Mouse (Mus musculus): ENCODE measurements at regions not wholly inside any gene's neighbourhood (a gene's known extent, or its start where the extent isn't known, plus 50 kb on each side); places are given as distances from the start of the nearest gene placed in this dataset.
"Not testable (repeated sequence)": the region's sequence is repeated elsewhere in the genome, so short reads cannot be mapped to it uniquely, and the experiment has no call there.

DNA sequence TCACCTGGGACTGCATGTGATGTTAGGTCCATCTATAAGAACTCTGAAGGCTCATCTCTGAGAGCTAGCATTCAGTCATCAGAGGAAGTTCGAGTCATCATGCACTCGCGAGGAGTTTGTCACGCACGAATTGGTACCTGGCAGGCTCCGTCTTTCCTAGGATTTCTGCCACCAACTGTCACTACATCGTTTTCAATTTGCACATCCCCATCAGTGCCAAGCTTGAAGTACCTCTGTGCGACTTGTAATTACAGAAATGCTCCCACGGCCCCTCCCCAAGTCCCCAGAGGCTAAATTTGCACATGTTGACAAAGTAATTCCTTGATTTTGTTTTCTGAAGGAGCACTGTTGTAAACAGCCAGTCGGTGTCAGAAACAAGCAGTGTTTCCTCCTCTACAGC lies 372.2 kb upstream of the Id2 start:
- DNase-seq (ENCODE audit: low spot score in 2 of 2), result no peak

DNA sequence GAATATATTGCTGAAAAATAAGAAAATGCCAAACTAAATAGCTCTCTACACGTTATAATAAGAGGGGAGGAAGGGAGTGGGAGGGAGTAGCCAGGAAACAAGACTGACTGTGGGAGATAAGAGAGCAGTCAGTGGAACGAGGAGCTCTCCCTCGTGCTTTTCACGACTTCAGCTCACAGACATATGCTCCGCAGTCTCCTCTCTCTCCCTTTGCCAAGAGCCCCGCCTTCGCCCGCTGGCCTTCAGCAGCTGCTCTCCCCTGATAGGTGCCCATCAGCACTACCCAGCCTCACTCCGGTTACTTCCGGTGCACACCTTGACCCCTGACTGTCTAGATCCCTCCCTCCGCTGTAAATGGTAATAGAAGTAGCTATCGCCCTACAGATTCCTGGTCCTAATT lies 370.8 kb upstream of the Id2 start:
- DNase-seq (ENCODE audit: low spot score in 2 of 2), result no peak

DNA sequence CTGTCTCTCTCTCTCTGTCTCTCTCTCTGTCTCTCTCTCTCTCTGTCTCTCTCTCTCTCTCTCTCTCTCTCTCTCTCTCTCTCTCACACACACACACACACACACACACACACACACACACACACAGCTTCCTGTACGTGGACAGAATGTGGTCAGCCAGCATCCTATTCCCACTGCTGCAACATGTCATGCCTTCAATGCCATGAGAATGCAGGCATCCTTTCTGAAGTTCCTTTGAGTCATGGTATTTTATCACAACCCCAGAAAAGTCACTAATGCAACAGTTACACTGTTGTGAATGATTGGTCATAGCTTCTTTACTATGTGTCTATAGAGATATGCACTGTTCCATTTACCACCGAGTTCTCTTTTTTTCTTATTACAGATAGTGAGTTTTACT lies 365.8 kb upstream of the Id2 start:
- not testable (repeated sequence) for DNase-seq (ENCODE audit: low spot score in 2 of 2)

DNA sequence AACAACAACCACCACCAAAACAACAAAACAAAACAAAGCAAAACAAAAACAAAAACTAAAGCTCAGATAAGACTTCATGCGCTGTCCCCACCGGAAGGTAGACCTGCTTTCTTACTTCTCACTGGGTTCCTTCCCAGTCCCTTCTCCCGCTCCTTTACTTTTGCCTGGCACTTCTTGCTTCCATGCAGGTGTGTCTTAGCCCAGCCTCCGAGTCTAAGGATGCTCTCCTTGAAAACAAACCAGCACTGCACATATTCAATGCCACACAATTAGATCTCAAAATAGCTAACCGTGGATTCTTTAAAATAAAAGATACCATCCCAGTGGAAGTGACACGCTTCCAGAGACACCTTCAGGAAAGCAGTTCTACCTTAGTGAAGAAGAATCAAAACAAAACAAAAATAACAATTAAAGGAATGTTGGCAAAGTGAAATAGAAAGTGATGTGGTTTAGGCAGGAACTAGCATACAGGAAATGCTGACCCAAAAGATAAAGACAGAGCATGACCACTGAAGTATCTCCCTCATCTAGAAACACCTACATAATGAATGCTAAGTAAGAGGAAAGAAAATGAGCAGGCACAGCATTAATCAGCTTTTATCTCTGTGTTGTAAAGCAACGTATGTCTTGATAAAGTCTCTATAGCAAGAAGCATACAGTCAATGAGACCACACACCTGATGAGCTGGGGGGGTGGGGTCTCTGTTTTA lies 358.5 kb upstream of the Id2 start:
- DNase-seq (ENCODE audit: low spot score in 2 of 2), result no peak

DNA sequence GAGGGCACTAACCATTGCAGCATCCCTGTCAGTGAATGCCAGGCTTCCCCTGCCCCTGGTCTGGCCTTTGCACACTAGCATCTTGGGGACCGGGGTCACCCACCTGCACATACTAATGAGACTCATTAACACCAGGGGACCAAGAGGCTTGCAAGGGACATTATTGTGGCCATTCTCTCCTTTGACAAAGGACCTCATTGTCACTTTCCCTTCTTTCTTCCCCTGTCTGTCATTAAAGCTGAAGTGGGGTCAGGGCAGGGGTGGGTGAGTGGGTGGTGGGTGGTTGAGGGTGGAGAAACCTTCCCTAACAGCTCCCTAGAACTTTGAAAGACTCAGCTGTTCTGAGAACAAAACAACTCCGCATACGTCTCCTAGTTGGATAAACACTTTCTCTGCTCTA lies 356.4 kb upstream of the Id2 start:
- no peak for DNase-seq (ENCODE audit: low spot score in 2 of 2)

DNA sequence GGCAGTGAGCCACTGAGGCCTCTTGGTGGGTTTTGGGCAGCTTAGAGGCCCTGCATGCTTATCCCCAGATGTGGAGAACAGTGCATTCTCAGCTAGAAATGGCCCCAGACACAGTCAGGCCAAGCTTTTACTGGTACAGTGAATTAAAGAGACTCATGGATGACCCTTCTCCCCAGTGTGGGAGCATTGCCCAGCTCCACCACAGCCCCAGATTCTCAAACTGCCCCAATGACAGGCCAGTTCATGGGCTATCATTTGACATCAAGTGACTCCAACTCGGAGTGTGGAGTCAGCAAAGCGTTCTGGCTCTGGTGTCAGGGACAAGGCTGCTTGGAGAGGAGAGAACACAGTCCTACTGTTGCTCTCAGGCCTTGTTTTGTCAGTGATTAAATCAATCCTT lies 354.2 kb upstream of the Id2 start:
- no peak for DNase-seq (ENCODE audit: low spot score in 2 of 2)

DNA sequence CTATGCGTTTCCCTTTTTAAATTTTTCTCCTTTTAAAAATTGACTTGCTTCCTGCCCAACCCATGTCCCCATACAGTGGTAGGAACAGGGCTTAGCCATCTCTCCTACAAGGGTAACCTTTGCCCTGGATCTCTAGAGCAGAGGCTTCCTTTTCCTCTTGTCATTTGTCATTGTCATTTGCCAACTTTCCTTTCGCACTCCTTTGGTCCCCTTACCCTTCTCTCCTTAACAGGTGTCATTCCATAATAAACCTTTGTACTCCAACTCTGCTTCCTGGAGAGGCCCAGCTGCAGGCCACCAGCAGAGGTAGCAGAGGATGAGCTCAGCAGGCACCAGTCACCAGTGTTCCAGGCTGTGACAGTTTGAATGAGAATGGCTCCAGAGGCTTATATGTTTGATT lies 347.4 kb upstream of the Id2 start:
- no peak for DNase-seq (ENCODE audit: low spot score in 2 of 2)

DNA sequence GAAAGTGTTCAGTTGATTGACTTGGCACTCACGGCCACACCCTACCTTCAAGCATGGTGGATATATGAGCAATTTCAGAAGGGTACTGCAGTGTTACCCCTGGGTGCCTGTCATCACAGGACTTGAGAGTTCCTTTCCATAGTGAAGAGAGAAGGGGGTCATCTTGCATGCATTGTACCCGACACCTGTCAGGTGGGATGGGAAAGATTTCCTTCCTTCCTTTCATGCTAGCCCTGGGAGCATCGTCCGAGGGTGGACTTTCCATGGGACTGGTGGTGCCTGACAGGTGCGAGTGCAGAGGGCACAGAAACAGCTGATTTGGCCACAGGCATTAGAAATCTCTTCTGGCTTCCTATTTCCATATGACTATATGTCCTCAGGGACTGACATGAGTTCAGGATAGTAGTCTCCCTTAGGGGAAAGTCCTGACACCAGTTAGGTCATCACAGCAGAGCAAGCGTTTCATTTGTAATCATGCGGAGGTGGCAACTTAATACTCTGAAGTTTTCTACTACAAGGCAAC lies 342.1 kb upstream of the Id2 start:
- no peak for DNase-seq (ENCODE audit: low spot score in 2 of 2)

DNA sequence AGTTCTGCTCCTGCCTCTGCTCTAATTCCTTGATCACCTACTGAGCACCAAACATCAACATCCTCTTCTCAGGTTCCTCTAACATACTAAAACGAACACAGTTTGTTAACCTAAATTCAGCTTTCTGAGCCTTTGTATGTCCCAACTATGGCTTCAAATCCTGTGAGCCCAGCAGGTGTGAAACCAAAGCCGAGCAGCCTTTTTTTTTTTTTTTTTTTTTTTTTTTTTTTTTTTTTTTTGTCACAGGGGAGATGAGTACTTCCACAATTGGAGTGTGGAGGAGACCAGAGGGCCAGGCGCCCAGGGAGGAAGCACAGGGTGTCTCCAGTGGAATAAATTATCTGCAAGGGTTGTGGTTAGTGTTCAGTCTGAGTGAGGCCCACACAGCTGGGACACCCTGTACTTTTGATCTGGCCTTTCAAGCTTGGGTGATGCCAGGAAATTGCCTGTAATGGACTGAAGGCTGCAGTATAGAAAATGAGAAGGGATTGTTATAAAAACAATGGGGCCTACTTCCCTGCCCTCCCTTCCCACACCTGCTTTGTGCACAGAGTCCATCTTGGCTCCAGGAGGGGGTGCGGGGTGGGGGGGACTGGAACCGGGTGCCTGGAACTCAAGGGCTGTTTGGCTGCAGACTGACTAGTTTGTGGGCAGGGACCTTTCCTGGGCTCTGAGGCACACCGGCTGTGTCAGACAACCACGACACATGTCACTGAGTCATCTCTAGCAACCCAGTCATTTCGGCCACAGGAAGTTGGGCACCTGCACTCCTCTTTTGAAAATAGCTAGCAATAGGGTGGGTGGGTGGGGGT lies 341.5 kb upstream of the Id2 start:
- no peak for DNase-seq (ENCODE audit: low spot score in 2 of 2)

DNA sequence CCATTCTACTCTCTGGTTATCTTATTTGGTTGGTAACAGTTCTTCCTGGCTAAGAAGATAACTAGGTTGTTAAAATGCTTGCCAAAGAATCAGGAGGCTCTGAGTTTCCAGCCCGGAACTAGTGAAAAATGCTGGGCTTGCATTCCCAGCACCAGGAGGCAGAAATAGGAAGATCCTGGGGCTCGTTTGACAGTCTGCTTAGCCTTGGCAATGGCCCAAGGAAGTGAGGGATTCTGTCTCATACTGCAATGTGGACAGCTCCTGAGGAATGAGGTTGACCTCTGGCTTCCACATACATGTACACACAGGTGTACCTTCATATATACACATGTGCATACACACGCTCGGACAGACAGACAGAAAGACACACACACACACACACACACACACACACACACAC lies 340.6 kb upstream of the Id2 start:
- DNase-seq (ENCODE audit: low spot score in 2 of 2), result no peak

DNA sequence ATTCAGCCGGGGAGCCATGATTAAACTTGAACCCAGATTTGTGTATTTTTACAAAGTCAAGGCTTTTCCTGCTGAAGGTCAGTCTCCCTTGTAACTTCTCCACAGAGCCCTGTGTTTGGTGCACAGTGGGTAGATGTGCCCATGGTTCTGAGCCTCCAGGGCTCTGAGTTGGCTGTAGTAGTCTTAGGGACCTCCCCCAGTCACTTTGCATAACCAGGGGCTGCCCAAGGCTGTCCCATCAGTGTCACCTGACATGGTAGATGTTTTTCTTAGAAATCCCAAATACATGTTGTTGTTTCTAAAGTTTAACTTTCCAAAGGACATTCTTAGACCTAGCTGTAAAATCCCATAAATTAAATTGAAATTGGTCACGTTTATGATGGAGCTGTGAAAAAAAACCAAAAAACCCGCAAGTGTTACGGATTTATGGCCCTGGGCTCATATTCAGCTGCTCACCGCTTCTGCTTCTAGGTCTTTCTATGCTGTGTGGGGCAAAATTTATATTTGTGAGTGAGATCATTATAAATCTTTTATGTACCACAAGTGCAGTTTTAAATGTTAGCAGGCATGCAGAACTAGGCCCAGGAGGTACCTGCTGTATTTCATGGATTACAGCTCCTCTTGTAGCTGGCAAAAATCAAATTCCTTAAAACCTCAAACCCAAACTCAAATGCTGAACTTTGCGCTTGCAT lies 339.4 kb upstream of the Id2 start:
- no peak for DNase-seq (ENCODE audit: low spot score in 2 of 2)

DNA sequence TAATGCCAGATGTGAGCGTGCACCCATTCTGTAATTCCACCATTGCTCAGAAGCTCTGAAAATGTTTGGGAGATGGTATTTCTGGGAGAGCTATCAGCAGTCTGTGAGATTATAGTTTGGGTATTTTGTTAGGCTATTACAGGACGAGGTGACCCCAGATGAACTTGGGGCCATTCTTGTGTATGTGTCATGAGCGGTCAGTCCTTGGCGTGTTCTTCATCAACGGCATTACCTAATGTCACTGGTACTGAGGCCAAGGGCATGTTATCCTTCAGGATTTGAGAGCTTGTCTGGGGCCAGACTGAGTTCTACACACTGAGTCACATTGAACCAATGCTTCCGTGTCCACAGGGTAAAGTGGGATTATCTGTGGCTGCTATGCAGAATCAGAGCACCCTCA lies 335.9 kb upstream of the Id2 start:
- DNase-seq (ENCODE audit: low spot score in 2 of 2), result no peak

DNA sequence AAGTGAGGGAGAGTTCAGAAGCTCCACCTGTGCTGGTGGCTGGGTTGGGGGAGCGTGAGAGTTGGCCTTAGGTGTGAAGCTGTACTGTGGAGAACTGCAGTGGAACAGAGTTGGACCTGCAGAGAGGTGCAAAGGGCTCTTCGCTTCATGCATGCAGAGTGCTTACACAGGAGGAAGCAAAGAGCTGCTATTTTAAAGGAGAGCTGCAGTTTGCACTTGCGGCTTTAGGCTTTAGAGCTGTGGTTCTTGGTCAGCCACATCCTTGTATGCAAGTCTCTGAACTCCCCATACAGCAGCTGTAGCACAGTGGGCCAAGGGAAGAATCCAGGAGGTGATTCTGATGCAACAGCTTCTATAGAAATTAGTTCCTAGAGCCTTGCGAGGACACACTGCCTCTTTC lies 334.0 kb upstream of the Id2 start:
- DNase-seq (ENCODE audit: low spot score in 2 of 2), result no peak

DNA sequence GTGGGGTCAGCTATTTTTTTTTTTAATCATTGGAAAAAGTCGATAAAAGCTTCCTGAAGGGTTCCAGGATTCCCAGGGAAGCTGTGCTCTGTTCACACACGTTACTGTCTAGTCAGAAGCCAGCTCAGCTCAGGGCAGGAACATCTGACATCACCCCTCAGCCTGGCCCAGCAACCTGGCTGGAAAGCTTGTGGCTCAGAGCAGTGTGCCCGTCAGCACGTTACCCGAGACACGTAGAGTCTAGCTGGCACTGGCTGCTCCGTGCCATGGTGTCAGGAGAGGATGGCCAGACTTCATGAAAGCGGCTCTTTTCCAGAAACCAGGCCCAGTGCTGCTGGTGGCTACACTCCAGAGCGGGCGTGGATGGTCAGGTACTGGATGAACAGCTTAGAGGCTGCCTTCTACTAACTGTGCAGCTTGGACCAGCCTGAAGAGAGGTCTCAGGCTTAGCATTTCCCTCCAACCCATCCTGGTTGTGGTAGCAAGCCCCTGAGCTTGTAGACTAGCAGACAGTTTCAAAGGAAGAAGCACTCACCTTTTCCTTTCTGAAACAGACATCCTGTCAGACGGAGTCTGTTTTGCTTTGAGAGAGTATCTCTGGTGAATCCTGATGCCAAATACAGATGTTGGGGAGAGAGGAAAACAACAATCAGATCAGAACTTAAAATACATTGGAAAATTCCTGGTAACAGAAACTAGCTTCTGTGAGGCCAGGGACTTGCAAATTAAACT lies 331.1 kb upstream of the Id2 start:
- no peak for DNase-seq (ENCODE audit: low spot score in 2 of 2)

DNA sequence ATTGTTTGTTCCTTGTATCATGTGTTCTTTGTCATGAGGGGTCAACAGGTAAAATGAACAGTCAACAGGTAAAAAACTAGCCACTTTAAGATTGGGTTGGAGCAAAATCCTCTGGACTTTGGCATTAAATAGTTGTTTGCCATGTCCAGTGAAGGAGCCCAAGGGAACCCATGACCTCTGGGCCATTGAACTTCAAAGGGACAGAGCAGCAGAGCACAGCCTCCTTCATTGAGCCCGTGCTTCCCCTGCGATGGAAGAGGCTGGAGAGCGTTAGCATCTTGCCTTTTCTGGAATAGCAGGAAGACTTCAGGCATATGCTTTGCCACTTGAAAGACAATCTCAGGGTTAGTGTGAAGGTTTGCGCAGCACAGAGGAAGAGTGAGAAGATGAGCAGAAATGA lies 320.4 kb upstream of the Id2 start:
- DNase-seq (ENCODE audit: low spot score in 2 of 2), result no peak

DNA sequence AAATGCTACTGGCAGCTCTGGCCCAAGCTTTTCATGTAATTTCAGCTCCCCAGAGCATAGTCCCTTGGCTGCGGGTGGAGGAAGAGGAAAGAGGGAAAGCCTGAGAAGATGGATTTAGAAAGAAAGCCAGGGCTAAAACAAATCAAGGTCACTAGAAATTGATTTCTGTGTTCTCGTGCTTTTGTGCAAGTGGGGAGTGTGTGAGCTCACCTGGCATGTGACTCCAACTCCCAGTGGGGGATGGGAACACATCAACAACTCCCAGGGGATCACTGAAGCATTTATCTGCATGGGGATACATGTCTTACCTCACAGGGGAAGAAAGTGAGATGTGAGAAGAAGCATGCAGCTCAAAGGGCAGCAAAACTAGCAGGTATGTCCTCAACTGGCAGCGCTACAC lies 319.6 kb upstream of the Id2 start:
- DNase-seq (ENCODE audit: low spot score in 2 of 2), result no peak

DNA sequence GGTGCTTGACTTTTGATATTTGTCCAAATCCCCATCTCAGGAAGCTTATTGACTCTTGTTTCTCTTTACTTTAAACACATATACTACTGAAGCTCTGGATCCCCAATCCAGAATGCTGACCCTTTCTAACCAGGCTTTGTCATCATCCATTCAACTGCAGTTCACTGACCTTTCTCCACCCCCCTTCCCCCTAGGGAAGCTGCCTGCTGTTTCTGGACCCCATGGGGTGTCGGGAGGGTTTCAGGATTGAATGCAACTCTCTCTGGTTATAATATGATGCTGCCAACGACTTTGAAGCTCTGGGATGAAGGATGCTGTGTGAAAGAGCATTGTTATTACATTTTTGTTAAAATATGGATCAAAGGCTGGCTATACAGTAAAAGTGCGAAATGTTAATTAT lies 318.7 kb upstream of the Id2 start:
- no peak for DNase-seq (ENCODE audit: low spot score in 2 of 2)

DNA sequence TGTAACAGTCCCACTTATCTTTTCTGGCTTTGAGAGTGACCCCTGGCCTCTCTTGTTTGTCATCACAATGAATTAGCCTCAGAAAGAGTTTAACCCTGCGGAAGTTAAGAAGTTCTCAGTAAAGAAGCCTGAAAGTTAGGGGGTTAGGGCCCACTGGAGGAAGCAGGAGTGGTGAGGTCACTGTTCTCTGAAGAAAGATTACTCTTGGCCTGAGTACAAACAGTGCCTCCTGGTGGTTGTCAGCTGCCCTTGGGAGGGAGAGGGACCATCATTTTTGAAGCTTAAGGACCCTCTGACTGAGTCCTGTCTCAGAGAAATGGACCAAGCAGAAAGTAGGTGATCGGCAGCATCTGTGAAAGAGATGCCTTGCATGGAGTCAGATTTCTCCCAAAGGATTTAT lies 318.3 kb upstream of the Id2 start:
- no peak for DNase-seq (ENCODE audit: low spot score in 2 of 2)

DNA sequence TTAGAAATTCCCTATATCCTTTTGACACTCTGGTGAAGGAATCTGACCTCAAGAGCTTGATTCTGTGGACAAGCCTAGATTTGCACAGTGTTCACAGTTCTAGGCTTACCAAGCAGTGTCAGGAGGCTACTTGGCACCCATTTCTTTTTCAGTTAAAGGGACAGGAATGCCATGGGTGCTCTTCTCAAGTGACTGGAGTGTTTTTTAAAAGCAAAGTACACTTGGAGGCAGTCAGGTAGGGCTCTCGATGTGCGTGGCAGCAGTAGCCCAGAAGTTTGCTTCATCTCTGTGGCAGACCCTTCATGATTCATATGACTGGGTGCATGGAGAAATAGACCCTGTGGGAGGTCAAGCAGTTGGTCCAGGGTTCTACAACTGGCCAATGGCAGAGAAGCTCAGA lies 310.4 kb upstream of the Id2 start:
- DNase-seq (ENCODE audit: low spot score in 2 of 2), result no peak

DNA sequence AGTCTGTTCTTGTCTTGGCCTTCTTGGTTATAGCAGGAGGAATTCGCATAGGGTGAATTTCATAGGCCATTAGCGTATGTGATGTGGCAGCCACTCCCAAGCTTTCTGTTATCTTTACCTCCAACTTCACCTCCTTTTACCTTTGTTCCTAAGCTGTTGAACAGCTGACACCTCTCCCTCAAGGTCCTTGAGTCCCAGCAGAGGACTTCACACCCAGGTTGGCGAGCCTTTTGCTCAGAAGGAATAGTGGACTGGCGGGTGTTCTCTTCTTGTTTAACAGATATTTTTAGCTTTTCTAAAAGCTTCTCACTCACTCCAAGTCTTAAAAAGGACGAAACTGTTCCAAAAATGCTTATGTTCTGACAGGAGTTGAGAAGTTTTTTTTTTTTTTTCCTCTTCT lies 303.4 kb upstream of the Id2 start:
- no peak for DNase-seq (ENCODE audit: low spot score in 2 of 2)

DNA sequence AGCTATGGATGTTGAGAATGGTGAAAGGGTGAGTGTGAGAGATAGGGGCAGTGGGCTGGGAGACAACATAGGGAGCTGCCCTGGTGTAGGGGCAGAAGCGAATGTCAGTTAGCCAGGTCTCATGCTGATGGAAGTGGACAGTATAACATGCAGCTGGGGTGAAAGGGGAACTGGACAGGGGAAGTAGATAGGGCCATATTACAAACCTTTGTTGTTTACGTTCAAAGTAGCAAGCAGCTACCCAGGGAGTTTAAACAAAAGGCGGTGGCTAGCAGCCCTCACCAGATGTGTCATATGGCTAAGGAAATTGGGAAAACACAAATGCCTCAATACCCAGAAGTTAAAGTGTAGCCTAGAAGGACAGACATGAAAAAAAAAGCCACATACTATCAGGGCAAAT lies 301.8 kb upstream of the Id2 start:
- DNase-seq (ENCODE audit: low spot score in 2 of 2), result no peak

DNA sequence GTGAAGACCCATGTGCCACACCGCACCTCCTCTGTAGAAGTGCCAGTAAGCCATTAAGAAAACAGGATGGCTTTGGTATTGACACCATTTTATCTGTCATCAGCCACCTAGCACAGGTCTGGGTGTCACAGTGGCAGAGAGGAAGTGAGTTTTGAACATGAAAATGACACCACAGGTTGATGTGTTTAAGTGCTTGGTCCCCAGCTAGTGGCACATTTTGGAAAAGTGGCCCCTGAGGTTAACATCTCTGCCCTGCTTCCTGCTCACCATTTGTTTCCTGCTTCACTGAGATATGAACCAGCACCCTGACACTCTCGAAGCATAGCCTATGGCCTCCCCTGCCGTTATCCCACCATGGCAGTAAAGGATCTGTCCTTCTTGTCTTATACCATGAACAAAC lies 297.4 kb upstream of the Id2 start:
- no peak for DNase-seq (ENCODE audit: low spot score in 2 of 2)
